In genomic region chr15:93790531-93790930, GRCm38 (mm10) we compare ENCODE assay signal across 20 mouse cellular contexts.
DNase-seq lines count a peak whose midpoint lies in the region; ATAC-seq lines count a peak whose summit lies in the region.
"Had no signal": no experiment of that assay in that cellular context is flagged by ENCODE, and none has a peak within 500 bp of the region (broad histone marks: within the 10 kb centered on the region; RNA-seq: fewer than 3 reads in every experiment).

No protein-coding gene starts in this region.

- no peak overlapping the region for H3K4me3 ChIP-seq in lung, embryonic 15.5 days
- no peak overlapping the region for H3K4me3 ChIP-seq in neural tube, embryonic 15.5 days (replicated peaks)
- H3K4me3 ChIP-seq: embryonic facial prominence, embryonic 12.5 days; forebrain, embryonic 12.5 days; heart, embryonic 12.5 days; hindbrain, embryonic 13.5 days had no signal

- no peaks in the 10 kb centered on the region for H3K9me3 ChIP-seq in lung, embryonic 15.5 days
- H3K9me3 ChIP-seq in neural tube, embryonic 15.5 days (replicated peaks): no peaks in the 10 kb centered on the region
- H3K9me3 ChIP-seq: embryonic facial prominence, embryonic 12.5 days; forebrain, embryonic 12.5 days; heart, embryonic 12.5 days; hindbrain, embryonic 13.5 days had no signal

- H3K27ac ChIP-seq in lung, embryonic 15.5 days: no peak overlapping the region
- no peak overlapping the region for H3K27ac ChIP-seq in neural tube, embryonic 15.5 days (replicated peaks)
- H3K27ac ChIP-seq: forebrain, embryonic 12.5 days; hindbrain, embryonic 13.5 days had no signal

- H3K36me3 ChIP-seq in lung, embryonic 15.5 days: no peaks in the 10 kb centered on the region
- H3K36me3 ChIP-seq in neural tube, embryonic 15.5 days: no peaks in the 10 kb centered on the region
- H3K36me3 ChIP-seq: embryonic facial prominence, embryonic 12.5 days; forebrain, embryonic 12.5 days; heart, embryonic 12.5 days; hindbrain, embryonic 13.5 days had no signal

- peaks cover 7% of the 10 kb centered on the region; the same call in 1 of the 2 replicates for H3K4me1 ChIP-seq in lung, embryonic 15.5 days
- H3K4me1 ChIP-seq in neural tube, embryonic 15.5 days: 0 out of 2 replicates have a peak, but pooled peaks cover 3% of the 10 kb centered on the region
- H3K4me1 ChIP-seq: forebrain, embryonic 12.5 days; hindbrain, embryonic 13.5 days had no signal

- H3K4me2 ChIP-seq in lung, embryonic 15.5 days: peak overlapping the region; percentile 16; the same call in 1 of the 2 replicates
- H3K4me2 ChIP-seq in neural tube, embryonic 15.5 days: 0 out of 2 replicates have a peak overlapping the region, but pooled peaks have one; percentile 13
- H3K4me2 ChIP-seq: embryonic facial prominence, embryonic 12.5 days; forebrain, embryonic 12.5 days; heart, embryonic 12.5 days; hindbrain, embryonic 13.5 days had no signal

- ATAC-seq in CD4-positive, CD25-positive, alpha-beta regulatory T cell, adult 4 months: no peak
- no peak for ATAC-seq in lung, embryonic 15.5 days (ENCODE audit: borderline replicate concordance, extremely low read depth, low FRiP score, low TSS enrichment)
- peak; percentile 84 for ATAC-seq in neural tube, embryonic 15.5 days (ENCODE audit: low FRiP score)
- ATAC-seq: forebrain, embryonic 16.5 days had no signal

- WGBS in lung, embryonic 15.5 days: 52% methylated on average over 9 of the region's 9 CpGs
- 49% methylated on average over 9 of the region's 9 CpGs for WGBS in neural tube, embryonic 15.5 days

- no peak overlapping the region for H3K9ac ChIP-seq in lung, embryonic 15.5 days
- no peak overlapping the region for H3K9ac ChIP-seq in neural tube, embryonic 15.5 days (replicated peaks)
- H3K9ac ChIP-seq: embryonic facial prominence, embryonic 12.5 days; forebrain, embryonic 12.5 days; heart, embryonic 12.5 days; hindbrain, embryonic 13.5 days had no signal

- DNase-seq in CD4-positive, CD25-positive, alpha-beta regulatory T cell, adult 2 months (ENCODE audit: low read depth, low spot score): peak; percentile 8
- DNase-seq in lung, postnatal 14 days: no peak
- no peak for DNase-seq in neural tube, embryonic 10.5 days (ENCODE audit: extremely low spot score, low spot score)
- DNase-seq in naive thymus-derived CD4-positive, alpha-beta T cell, adult 2 months (ENCODE audit: low read depth): peak; percentile 8
- DNase-seq in Muller cell, postnatal 12 days (ENCODE audit: inconsistent ontology term): no peak
- DNase-seq: adrenal gland, adult 2 months; adrenal gland, postnatal 25 days; B cell, adult 2 months; cerebellum, adult 8-10 months; cerebellum, postnatal 14 days; gastrocnemius, postnatal 14 days had no signal

- no peaks in the 10 kb centered on the region for H3K27me3 ChIP-seq in lung, embryonic 15.5 days
- no peaks in the 10 kb centered on the region for H3K27me3 ChIP-seq in neural tube, embryonic 15.5 days (replicated peaks)
- H3K27me3 ChIP-seq: CH12.LX; embryonic facial prominence, embryonic 12.5 days; forebrain, embryonic 12.5 days; heart, embryonic 12.5 days; hindbrain, embryonic 13.5 days had no signal

Comparison
In these comparisons a context has a peak if more than half of its experiments do, and no peak if none do; other contexts are left out.
1. DNase-seq: peak in CD4-positive, CD25-positive, alpha-beta regulatory T cell, adult 2 months (single experiment) and naive thymus-derived CD4-positive, alpha-beta T cell, adult 2 months (single experiment); none in lung, postnatal 14 days (single experiment), neural tube, embryonic 10.5 days (single experiment) and Muller cell, postnatal 12 days (single experiment).